Mouse (Mus musculus) adrenal gland, adult (tissue): ENCODE measurements at regions not wholly inside any gene's neighbourhood (a gene's known extent, or its start where the extent isn't known, plus 50 kb on each side); places are given as distances from the start of the nearest gene placed in this dataset.

Experiments used
- DNase-seq, 2 experiments: peaks; one replicate each; pipeline ENCODE4 v3.0.0; 2022 to 2023; ENCODE audit warnings: low spot score in 1 of 2; ENCODE audit not compliant: inconsistent age in 2 of 2

DNA sequence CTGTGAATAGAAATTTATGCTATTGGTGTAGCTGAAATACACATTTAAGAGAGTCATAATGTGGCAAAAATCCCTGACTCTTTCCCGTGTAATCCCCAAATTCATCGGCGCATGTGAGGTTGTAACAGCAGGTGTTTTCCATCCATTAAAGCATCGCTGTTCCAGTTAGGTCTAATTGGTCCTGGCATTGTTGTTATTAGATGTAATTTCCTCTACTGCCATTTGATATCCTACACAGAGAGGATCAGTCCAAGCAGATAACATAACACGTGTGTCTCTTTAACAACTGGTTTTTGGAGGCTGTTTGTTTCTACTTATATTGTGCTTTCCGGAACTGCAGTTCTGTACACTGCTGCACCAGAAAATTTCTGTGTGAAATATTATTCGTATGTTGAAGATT lies 101.8 kb downstream of the Vgll3 start:
- DNase-seq = no peak

DNA sequence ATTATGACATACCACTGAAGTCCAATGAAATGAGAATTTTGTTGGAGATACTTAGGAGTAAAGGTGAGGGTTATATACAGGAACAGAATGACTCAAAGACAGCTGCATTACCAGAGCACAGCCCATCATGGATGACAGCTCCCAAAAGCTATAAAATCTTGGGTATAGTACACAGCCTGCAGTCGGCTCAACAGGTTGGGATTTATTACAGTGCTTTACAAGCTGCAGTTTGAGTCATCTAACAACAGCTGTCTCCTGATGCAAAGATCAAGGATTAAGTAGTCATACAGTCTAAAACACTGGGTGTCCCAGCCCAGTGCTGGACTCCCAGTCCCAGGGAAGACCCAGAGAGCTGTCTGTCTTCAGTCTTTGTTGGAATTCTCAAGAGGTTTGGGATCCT lies 110.9 kb downstream of the Vgll3 start:
- no peak for DNase-seq

DNA sequence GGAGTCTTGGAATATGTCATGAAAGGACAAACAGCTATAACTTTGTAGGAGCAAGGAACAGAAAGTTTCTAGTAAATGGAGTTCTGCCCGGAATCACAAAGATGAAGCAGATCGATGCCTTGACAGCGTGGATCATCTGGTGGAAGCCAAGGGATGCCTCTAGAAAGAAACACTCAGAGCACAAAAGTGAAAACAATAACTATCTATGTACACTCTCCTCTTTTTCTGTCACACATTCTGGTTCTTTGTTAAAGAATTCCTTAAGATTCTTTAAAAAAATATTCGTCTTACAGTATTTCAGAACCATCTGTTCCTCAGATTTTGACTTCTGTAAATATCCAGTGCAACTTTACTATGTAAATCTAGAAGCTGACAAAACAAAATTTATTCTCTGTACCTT lies 148.8 kb downstream of the Vgll3 start:
- no peak for DNase-seq

DNA sequence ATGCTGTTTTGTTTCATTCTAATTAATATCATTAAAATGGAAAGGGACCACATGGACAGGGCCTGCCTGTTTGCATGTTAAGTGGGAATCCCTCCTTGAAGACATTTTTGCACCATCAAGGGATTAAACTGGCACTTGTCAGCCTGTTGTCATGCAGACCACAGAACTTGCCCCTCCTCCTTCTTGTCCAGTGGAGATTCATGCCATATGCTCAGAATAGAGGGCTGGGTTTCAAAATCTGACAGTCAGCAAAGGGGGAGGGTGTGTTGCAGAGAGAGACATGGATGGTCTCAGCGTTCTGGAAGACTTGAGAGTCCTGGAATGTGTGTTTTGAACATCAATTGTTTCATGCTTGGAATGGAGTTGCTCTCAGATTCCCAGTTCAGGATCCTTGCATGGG lies 149.2 kb downstream of the Vgll3 start:
- no peak for DNase-seq

DNA sequence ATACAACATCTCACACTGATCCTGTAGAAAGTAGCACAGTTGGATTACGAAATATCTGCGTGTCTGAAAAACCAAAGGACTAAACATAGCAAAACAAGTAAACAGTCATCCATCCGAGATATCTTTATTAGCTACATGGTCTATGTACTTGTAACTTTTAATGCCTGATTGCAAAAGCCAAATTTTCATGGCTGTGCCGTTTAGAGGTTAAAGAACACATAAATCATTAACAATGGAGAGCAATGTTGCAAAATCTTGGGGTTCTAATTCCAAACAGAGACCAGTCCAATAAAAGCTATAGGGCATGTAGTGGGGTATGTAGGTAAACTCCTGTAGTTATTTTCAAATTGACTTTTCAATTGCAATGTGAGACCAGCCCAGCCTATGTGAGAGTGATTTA lies 162.0 kb downstream of the Vgll3 start:
- no peak for DNase-seq

DNA sequence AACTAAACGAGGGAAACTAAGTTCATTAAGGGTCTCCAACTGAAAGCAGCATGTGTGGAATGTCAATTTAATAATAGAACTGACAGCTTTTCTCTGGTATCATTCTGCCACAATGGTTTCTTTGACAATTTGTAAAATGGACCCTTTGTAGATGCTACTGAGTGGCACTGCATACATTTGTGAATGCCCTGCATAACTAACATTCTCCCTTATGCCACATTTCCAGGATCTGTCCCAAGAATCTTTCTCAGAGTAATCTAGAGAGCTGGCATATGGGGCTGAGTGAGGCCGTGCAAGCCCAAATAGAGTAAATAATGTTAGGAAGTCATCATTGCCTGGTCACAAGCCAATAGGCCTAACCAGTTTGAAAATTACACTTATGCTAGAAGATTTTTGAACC lies 172.1 kb downstream of the Vgll3 start:
- no peak for DNase-seq

DNA sequence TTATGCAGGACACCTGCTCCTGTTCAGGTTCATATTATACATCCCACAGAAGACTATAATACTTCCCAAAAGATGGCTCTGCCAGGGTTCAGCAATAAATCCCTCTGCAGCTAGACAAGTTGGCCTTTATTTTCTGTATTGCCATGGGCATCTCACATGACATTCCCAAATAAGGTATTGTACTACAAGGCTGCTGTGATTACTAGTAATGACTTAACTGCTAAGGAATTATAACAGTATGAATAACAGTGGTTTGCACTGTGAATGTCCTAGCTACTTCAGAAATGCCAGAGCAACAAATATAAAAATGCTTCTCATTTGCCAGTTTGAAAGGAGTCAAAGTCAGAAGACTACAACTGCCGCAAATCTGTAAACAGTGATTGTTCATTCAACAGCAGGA lies 184.3 kb downstream of the Vgll3 start:
- no peak for DNase-seq

DNA sequence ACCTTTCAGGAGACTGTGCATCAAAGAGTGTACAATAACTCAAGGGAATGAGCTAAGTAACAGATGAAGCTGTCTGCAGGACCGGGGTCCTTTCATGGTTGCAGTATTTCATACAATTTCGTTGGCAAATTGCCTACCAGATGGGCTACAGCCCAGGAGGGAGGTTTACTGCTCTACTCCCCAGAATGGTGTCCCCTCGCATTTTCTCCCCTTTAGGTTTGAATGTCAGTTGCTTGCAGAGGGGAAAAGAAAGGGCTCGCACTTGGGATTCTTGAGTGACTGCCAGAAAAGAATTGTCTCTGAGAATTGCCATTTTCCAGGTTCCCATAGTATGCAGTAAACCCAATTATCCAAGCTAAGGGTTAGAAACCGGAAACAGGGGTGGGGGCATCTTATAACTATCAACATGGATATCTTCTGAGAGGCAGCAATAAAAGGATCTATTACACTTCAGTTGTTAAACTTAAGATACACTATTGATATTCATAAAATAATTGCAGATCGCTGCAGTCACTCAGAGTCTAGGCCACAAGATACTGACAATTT lies 185.7 kb downstream of the Vgll3 start:
- DNase-seq = no peak

DNA sequence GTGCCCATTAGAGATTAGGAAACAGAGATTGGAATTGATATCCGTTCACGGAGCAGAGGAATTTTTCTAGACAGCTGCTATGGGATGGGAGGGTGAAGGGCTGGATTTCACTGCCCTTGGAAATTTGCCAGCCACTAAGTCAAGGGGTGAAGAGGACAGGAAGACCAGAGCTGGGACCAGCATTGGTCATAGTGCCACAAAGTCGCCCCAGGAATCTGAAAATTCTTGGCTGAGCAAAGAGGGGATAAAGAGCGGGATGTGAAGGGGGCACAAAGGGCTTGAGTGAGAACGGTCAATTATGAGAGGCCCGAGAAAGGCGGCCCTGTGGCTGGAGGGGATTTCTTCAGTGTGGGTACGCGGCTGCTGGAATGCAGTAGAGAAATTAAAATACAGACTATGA lies 189.6 kb downstream of the Vgll3 start:
- no peak for DNase-seq

DNA sequence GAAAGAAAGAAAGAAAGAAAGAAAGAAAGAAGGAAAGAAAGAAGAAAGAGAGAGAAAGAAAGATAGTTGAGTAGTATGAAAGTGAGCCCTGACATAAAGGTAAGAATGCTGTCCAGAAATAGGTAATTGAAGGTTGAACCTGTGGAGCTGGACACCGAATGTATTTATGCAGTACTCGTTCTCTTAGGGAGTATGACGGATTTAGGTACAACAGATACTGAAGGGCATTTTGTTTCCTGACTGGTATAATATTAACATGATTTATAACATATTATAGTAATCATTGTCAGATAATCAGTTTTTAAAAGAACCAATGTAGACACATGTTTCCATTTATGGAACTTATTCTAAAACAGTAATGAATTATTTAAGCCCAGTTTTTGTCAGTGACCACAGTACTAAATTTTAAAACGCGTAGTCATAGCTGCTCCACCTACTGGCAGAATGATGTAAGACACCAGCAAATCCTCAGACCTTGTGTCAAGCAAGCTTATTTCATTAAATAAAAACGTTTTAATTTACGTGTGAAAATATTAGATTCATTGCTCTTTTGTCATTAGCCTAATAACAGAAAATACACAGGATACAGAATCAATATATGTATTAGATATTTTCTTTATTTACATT lies 191.0 kb downstream of the Vgll3 start:
- DNase-seq = peak in 1 of 2 experiments; percentile 58

DNA sequence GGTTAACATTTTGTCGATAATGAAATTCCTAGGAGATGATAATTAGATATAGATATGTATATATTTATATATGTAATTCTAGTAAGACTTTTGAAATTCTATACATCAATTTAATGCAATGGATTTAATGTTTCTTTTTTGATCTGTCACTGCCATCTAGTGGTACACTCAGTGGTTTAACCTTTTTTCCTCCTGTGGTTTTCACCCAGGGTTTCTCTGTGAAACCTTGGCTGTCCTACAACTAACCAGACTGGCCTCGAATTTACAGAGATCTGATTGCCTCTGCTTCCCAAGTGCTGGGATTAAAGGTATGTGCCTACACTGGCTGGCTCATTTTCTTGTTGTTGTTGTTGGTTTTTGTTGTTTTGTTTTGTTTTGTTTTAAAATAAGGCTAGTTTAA lies 198.6 kb downstream of the Vgll3 start:
- no peak for DNase-seq

DNA sequence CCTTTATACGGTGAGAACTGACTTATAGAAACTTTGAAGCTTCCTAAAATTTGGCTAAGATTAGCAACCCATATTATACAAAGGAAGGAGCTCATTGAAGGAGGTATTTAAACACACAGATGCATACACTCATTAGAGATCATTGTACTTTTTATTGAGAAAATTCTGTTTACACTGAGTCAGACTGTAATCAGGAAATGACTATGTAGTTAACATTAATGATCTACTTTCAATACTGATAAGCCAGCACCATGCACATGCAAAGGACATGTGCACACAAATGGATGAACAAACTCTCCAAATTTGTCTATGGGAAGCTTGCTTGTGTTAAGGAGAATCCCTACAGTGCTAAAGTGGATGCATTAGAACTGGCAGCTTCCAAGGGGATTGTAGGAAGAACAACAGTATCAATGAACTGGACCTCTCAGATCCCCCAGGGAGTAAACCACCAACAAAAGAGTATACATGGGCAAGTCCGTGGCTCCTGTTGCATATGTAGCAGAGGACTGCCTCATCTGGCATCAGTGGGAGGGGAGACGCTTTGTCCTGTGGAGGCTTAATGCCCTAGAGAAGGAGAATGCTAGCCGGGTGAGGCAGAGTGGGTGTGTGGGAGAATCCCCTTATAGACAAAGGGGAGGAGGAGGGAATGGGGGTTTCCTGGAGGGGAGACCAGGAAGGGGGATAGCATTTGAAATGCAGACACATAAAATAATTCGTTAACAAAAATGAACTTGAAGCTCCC lies 200.0 kb downstream of the Vgll3 start:
- DNase-seq = no peak

DNA sequence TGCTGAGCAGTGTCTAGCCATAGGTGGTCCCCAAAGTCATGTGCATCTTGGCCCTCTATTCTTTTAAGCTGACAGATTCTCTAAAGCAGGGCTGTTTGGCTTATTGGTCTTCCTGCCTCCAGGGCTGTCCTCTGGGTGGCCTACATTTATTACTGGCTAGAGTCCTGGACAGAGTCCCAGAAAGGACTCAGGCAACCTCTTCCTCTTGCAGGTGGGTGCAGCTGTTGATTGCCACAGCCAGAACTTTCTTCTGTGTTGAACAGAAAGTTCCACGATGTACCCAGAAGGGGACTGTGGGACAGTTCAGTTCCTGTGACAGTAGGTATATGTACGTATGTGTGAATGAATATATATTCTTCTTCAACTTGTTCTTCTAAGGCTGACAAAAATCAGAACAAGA lies 202.0 kb downstream of the Vgll3 start:
- DNase-seq = no peak

DNA sequence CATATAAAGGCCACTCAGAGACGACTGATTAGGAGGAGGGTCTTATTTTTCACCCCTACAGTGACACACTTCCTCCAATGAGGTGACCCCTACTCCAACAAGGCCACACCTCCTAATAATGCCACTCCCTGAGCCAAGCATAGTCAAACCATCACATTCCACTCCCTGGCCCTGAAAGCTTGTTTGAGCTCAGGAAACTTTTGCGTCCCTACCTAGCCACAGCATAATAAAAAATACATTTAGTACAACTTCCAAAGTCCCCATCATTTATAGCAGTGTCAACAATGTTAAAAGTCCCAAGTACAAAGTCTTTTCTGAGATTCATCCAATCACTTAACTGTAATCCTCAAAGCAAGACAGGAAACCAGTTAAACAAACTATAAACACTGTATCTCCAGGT lies 208.3 kb downstream of the Vgll3 start:
- DNase-seq = no peak
